Mouse (Mus musculus) intestine, postnatal 0 days (tissue): Measurements from ENCODE around the gene Zdhhc5. TPM values are rescaled to one million over a fixed set of nuclear protein-coding genes. Genes with fewer than 3 reads are reported as not detected.

ENCODE experiments used
- ATAC-seq: fragments of 200-750 bp; cut with Nextera tagmentation; 2 replicates; pipeline ENCODE4 v1.8.0; 2017; ENCODE audit warnings: mild to moderate bottlenecking, moderate TSS enrichment, moderate library complexity
- H3K27ac ChIP-seq: fragments of 300-500 bp; sonication (generic); 2 replicates; pipeline ENCODE4 v1.5.1; 2014; ENCODE audit warnings: mild to moderate bottlenecking, low read depth, low read length, moderate library complexity
- H3K27me3 ChIP-seq: fragments of 300-500 bp; sonication (generic); replicated peaks from 2 replicates; pipeline ENCODE4 v1.6.1; 2014; ENCODE audit warnings: low read length, mixed read lengths; ENCODE audit not compliant: control insufficient read depth, insufficient read depth
- H3K36me3 ChIP-seq: fragments of 300-500 bp; sonication (generic); 2 replicates; pipeline ENCODE4 v1.6.1; 2014; ENCODE audit warnings: mild to moderate bottlenecking, moderate library complexity; ENCODE audit not compliant: control insufficient read depth, insufficient read depth
- H3K4me1 ChIP-seq: fragments of 300-500 bp; sonication (generic); replicated peaks from 2 replicates; pipeline ENCODE4 v1.6.1; 2014; ENCODE audit warnings: antibody characterized with exemption, low read length, mixed read lengths; ENCODE audit not compliant: control insufficient read depth, insufficient read depth
- H3K4me2 ChIP-seq: fragments of 300-500 bp; sonication (generic); replicated peaks from 2 replicates; pipeline ENCODE4 v1.6.1; 2014; ENCODE audit warnings: low read depth, mild to moderate bottlenecking, moderate library complexity
- H3K4me3 ChIP-seq: fragments of 300-500 bp; sonication (generic); 2 replicates; pipeline ENCODE4 v1.5.1; 2014; ENCODE audit warnings: low read depth, low read length
- H3K9ac ChIP-seq: fragments of 300-500 bp; sonication (generic); 2 replicates; pipeline ENCODE4 v1.6.1; 2014; ENCODE audit warnings: mild to moderate bottlenecking, low read depth, low read length
- H3K9me3 ChIP-seq: fragments of 300-500 bp; sonication (generic); 2 replicates; pipeline ENCODE4 v1.6.1; 2016; ENCODE audit warnings: mixed run types; ENCODE audit not compliant: control insufficient read depth
- CTCF ChIP-seq: sonication (generic); IDR thresholded peaks from 2 replicates; pipeline ENCODE4 v1.5.1; 2016; ENCODE audit warnings: low read depth, mild to moderate bottlenecking, control low read depth, antibody characterized with exemption, moderate library complexity
- WGBS: fragments of 180-500 bp; shearing (Covaris S2); extraction: QIAGEN DNeasy Blood & Tissue Kit; methylation state at CpG from one replicate; pipeline ENCODE4 v1.1.7; 2014; 5-methylcytosine and 5-hydroxymethylcytosine counted together
- polyA plus RNA-seq: library from polyadenylated mRNA; unstranded; fragments of >200 nt; fragmentation: Nextera tagmentation; extraction: Ambion mirVana; gene quantifications from 2 replicates; pipeline ENCODE4 v1.2.1, GENCODE M21; 2015

Zdhhc5 gene
- polyA plus RNA-seq, 1 experiment from 2014 or later = 27.6 TPM

GRCm38 (mm10) chr2:84758542-84759127 lies 43.7 kb upstream of the Zdhhc5 start:
- Histone ChIP-seq H3K4me3 (no peak overlapping the region), H3K9me3 (no peaks in the 10 kb centered on the region), H3K9ac (no peak overlapping the region), H3K4me2 (no peak overlapping the region), H3K4me1 (no peaks in the 10 kb centered on the region), H3K27ac (no peak overlapping the region), H3K36me3 (no peaks in the 10 kb centered on the region), H3K27me3 (no peaks in the 10 kb centered on the region)
- ATAC-seq = no peak
- peak; percentile 90 for TF ChIP-seq CTCF
- WGBS = 2% methylated on average over 2 of the region's 2 CpGs

DNA sequence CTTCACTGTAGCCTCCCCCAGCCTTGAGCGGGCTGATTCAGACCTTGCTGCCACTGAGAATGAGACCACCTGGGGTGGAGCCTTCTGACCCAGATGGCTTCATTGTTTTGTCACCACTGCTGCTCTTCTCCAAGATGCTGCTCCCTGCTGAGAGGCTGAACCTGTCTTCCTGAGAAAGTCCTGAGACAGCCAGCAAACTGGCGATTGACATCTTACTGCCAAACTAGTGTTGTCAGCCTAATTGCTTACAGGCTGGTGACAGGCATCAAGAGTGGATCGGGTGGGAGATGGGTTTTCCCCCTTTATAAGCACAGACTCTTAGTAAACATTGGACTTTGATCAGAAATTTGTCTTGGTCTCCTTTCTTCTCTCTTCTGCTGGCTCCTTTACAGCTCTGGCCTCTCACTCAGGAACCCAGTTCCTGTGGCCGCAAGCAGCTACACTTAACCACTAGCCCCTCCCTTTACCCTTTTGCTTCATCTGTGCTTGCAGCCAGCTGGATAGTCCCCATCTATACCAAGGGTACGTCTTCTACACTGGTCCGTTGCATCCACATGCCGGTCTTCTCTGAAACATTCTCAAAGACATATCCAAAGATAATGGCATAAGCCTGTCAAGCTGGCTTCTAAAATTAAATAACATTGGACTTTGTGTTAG lies 42.2 kb upstream of the Zdhhc5 start:
- WGBS = 57% methylated on average over 7 of the region's 7 CpGs
- H3K9me3 ChIP-seq = no peaks in the 10 kb centered on the region
- H3K4me1 ChIP-seq = no peaks in the 10 kb centered on the region
- no peaks in the 10 kb centered on the region for H3K27me3 ChIP-seq
- H3K4me2 ChIP-seq = no peak overlapping the region
- H3K9ac ChIP-seq = no peak overlapping the region
- H3K4me3 ChIP-seq = no peak overlapping the region
- no peak for ATAC-seq
- no peak overlapping the region for H3K27ac ChIP-seq
- H3K36me3 ChIP-seq = no peaks in the 10 kb centered on the region
- no peak for TF ChIP-seq CTCF

DNA sequence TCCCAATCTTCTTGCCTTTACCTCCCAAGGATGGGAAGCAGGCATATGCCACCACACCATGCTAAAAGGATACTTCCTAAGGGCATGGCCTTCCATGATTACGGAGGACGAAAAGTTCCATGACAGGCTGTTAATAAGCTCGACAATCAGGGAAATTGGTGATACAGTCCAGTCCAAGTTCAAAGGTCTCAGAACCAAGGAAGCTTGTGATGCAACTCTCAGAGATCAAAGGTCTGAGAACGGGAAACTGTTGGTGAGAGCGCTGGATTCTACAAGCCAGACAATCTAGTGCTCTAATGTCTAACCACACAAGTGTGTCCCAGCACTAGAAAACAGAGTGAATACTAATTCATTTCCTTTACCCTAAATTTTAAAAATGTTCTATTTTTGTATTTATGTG lies 41.3 kb upstream of the Zdhhc5 start:
- peak; percentile 82 for ATAC-seq
- no peak overlapping the region for H3K27ac ChIP-seq

GRCm38 (mm10) chr2:84750115-84750514 lies 35.1 kb upstream of the Zdhhc5 start:
- no peaks in the 10 kb centered on the region for H3K36me3 ChIP-seq
- H3K4me1 ChIP-seq = no peaks in the 10 kb centered on the region
- H3K27me3 ChIP-seq = no peaks in the 10 kb centered on the region
- no peak for TF ChIP-seq CTCF
- no peak overlapping the region for H3K27ac ChIP-seq
- H3K4me3 ChIP-seq = no peak overlapping the region
- WGBS = 42% methylated on average over 6 of the region's 6 CpGs
- no peaks in the 10 kb centered on the region for H3K9me3 ChIP-seq
- no peak for ATAC-seq
- H3K9ac ChIP-seq = no peak overlapping the region
- H3K4me2 ChIP-seq = no peak overlapping the region

More for the DNA sequence above, 41.3 kb upstream of the Zdhhc5 start:
- Histone ChIP-seq H3K4me1 (no peaks in the 10 kb centered on the region), H3K27me3 (no peaks in the 10 kb centered on the region), H3K9me3 (no peaks in the 10 kb centered on the region), H3K4me3 (no peak overlapping the region), H3K4me2 (no peak overlapping the region), H3K9ac (no peak overlapping the region), H3K36me3 (no peaks in the 10 kb centered on the region)
- TF ChIP-seq CTCF = no peak
- 33% methylated on average over 5 of the region's 5 CpGs for WGBS

DNA sequence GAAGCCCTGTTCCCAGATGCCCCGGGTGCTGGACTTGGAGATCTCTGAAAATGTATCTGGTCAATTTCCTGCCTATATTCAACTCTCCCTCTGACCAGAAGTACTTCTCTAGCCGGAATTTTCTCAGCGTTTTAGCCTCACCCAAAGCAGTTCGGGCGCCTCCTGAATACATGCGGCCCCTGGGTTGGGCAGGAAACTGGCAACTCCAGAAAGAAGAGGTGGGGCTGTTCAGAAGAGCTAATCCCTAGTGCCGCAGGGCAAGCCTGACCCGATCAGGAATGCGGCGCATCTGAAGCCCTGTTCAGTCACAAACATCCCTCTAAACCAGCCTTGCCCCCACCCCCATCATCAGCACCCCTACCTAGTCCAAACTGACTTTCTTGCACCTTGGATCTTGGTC lies 29.1 kb upstream of the Zdhhc5 start:
- Histone ChIP-seq H3K4me3 (peak overlapping the region; percentile 79), H3K9me3 (no peaks in the 10 kb centered on the region), H3K36me3 (no peaks in the 10 kb centered on the region), H3K27me3 (no peaks in the 10 kb centered on the region), H3K4me1 (peaks cover 12% of the 10 kb centered on the region), H3K27ac (peak overlapping the region; percentile 28; the same call in 1 of the 2 replicates), H3K9ac (0 out of 2 replicates have a peak overlapping the region, but pooled peaks have one; percentile 17), H3K4me2 (peak overlapping the region; percentile 92)
- no peak for TF ChIP-seq CTCF
- WGBS = 2% methylated on average over 10 of the region's 10 CpGs
- ATAC-seq = peak; percentile 45

DNA sequence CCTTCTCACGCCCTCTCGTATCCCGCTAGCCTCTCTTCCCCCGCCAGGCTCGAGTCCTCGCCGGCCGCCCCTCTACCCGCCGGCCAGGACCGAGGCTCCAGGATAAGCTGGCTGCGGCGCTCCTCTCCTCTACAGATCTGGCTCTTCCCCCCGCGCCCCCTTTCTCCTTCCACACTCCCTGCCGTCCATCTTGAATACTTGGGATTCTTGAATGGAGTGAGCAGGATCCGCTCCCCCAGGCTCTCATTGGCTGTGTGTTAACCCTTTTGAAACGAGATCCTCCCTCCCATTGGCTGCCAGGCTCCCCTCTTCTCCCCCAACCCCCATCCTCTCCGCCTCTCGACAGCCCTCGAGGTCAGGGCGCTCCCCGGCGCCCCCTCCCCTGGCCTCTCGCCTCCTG lies 28.6 kb upstream of the Zdhhc5 start, which contains the start of gene Gm19426:
TSS of gene Gm19426 (minus strand) at position 95 of the 400 bp plus-strand sequence.
- WGBS = under 1% methylated on average over 25 of the region's 25 CpGs
- H3K4me2 ChIP-seq = peak within 1 kb of the TSS; percentile 92
- peak; percentile 88 for ATAC-seq
- H3K9ac ChIP-seq = peak within 1 kb of the TSS; percentile 63
- peaks cover 12% of the 10 kb centered on the region for H3K4me1 ChIP-seq
- no peaks in the 10 kb centered on the region for H3K9me3 ChIP-seq
- H3K36me3 ChIP-seq = no peaks in the 10 kb centered on the region
- H3K27me3 ChIP-seq = no peaks in the 10 kb centered on the region
- H3K4me3 ChIP-seq = peak within 1 kb of the TSS; percentile 79
- peak within 1 kb of the TSS; percentile 90 for H3K27ac ChIP-seq
- no peak for TF ChIP-seq CTCF
